Mouse (Mus musculus): Measurements from ENCODE around the gene Dusp22. TPM values are rescaled to one million over a fixed set of nuclear protein-coding genes. Genes with fewer than 3 reads are reported as not detected.

Gene Dusp22
- polyA plus RNA-seq, 1 experiment from 2014 or later: 16.2 TPM

DNA sequence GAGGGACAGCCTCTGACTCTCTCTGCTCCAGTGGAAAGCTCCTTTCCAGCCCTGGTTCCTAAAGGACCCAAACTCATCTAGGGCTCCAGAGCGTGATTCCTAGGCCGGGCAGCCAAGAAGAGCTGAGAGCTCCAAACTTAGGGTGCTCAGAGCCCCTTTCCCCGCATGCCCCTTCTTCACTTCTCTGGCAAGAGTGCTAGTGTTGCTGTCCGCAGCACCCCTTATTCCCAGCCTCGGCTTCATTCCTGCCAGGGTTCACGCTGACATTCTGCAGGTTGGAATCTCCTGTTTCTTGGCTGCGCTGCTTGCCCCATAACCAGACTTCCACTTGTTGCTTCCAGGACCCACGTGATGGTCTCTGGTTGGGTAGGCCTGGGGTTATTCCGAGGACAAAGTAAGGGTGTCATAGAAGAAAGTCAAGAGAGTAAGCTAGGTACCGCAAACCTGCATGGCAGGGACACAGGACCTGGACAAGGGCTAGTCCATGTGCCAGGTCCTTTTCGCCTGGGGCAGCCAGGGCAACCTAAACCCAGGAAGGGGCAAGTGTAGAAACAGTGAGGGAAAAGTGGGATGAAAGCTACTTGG, 89.8 kb downstream of the Dusp22 start:
- WGBS: 4% methylated on average over 11 of the region's 11 CpGs
- no peak overlapping the region for H3K27ac ChIP-seq (replicated peaks)
- H3K4me3 ChIP-seq: peak overlapping the region; percentile 59
- DNase-seq (ENCODE audit: low spot score): peak; percentile 43
- H3K4me1 ChIP-seq: peaks cover 25% of the 10 kb centered on the region
- no peaks in the 10 kb centered on the region for H3K36me3 ChIP-seq
- no peaks in the 10 kb centered on the region for H3K9me3 ChIP-seq (replicated peaks)
- H3K27me3 ChIP-seq (ENCODE audit: low read depth, poor library complexity, severe bottlenecking): peaks cover 79% of the 10 kb centered on the region

DNA sequence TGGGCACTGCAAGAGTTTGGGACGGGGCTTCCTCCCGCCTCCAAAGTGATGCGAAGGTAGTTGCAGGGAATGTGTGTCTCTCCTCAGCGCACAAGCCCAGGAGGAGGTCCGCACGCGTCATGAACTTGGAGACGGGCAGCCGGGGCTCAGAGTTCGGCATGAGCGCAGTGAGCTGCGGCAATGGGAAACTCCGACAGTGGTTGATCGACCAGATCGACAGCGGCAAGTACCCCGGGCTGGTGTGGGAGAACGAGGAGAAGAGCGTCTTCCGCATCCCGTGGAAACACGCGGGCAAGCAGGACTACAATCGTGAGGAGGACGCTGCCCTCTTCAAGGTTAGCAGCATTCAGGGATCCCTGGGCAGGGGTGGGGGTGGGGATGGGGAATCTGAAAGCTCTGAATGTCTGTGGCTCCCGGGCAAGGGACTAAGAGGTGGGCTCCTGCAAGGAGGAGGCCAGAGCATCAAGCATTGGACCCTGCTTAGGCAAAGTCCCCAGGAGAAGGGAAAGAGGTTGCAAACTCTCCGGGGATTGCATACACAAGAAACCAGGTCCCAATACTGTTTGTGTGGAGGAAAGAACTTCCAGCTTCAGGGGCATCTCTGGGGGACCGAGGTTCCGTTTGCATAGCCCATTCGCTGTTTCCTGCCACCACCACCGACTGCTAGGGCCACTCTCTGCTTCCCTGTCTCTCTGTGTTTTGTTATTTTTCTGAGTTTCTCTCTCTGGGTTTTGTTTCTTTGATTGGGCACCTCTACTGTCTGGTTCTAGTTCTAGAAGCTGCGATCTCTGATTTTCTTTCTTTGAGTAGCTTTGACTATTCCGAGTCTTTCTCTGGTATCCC, 90.9 kb downstream of the Dusp22 start:
- peaks cover 25% of the 10 kb centered on the region for H3K4me1 ChIP-seq
- peak overlapping the region; percentile 59 for H3K4me3 ChIP-seq
- no peaks in the 10 kb centered on the region for H3K36me3 ChIP-seq
- WGBS: 2% methylated on average over 33 of the region's 33 CpGs
- no peaks in the 10 kb centered on the region for H3K9me3 ChIP-seq (replicated peaks)
- H3K27me3 ChIP-seq (ENCODE audit: low read depth, poor library complexity, severe bottlenecking): peaks cover 80% of the 10 kb centered on the region
- DNase-seq (ENCODE audit: low spot score): peak; percentile 56
- H3K27ac ChIP-seq (replicated peaks): no peak overlapping the region

DNA sequence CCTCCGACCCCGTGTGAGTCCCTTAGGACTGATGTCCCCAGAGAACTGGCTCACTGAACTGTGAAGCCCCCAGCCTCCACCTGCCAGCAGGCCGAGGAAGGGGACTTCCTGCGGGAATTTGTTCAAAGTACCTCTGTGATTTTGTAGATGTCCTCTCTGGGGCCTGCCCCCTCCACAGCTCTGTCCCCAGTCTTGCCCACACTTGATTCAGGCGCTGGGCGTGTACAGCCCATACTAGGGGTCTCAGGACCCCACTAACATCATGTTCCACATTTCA, 91.4 kb downstream of the Dusp22 start:
- WGBS: 21% methylated on average over 6 of the region's 6 CpGs
- Histone ChIP-seq H3K4me3 (peak overlapping the region; percentile 59; the same call in 1 of the 2 replicates), H3K27me3 (ENCODE audit: low read depth, poor library complexity, severe bottlenecking) (peaks cover 76% of the 10 kb centered on the region), H3K36me3 (no peaks in the 10 kb centered on the region), H3K4me1 (peaks cover 25% of the 10 kb centered on the region), H3K9me3 (replicated peaks) (no peaks in the 10 kb centered on the region), H3K27ac (replicated peaks) (no peak overlapping the region)
- no peak for DNase-seq (ENCODE audit: low spot score)

DNA sequence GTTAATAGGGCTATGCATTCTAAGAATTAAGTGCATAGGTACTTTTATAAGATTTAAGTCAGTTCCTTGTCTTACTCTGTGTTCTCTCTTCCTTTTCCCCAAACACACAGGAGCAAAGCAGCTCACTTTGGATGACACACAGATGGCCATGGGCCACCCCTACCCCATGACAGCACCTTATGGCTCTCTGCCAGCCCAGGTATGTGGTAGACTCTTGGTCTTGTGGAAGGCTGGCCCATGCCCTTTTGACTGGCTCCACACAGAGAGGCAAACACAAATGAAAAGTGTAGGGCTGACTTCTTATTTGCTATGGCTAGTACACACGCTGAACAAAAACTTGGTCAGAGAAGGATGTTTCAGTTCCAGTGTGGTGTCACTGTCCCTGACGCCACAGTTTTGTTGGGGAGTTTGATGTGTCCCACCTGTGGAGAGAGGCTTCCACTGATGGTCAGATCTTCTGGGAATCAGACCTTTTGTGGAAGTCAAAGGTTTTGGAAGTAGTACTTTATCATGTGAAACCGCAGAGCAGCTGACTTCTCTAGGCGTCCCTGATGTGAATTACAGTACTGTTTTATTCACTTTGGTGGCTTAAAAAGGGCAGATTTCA, 92.9 kb downstream of the Dusp22 start:
- Histone ChIP-seq H3K36me3 (no peaks in the 10 kb centered on the region), H3K4me1 (peaks cover 25% of the 10 kb centered on the region), H3K27ac (replicated peaks) (no peak overlapping the region), H3K4me3 (no peak overlapping the region), H3K9me3 (replicated peaks) (no peaks in the 10 kb centered on the region), H3K27me3 (ENCODE audit: low read depth, poor library complexity, severe bottlenecking) (peaks cover 63% of the 10 kb centered on the region)
- DNase-seq (ENCODE audit: low spot score): no peak
- 87% methylated on average over 4 of the region's 4 CpGs for WGBS

DNA sequence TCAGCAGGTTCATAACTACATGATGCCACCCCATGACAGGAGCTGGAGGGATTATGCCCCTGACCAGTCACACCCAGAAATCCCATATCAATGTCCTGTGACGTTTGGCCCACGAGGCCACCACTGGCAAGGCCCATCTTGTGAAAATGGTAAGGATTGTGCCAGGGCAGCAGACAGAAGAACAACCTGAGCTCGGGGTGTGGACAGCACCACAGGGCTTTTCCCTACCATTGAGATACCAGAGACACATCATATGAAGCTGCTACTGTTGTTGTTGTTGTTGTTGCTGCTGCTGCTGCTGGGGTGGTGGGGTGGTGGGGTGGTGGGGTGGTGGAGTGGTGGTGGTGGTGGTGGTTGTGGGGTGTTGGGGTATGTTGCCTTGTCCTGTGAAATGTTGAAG, 93.6 kb downstream of the Dusp22 start:
- 87% methylated on average over 3 of the region's 3 CpGs for WGBS

DNA sequence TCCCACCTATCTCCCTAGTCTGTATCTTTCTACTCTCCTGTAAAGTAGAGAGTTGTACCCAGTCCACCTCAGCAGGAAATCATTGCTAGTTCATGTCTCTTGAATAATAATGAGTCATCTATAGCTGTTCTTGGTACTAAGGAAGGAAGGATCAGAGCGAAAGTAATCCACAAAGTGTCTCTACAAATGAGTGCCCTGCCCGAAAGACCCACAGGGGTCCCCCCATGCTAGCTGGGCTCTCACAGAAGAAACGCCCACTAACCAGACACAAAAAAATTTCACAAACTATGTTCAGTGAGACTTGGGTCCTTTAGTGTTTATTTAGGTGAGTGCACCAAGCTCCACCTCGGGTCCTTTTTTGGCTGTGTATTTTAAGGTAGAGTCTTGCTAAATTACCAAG, 94.3 kb downstream of the Dusp22 start:
- WGBS: 88% methylated on average over 4 of the region's 4 CpGs
- no peaks in the 10 kb centered on the region for H3K36me3 ChIP-seq
- no peak overlapping the region for H3K27ac ChIP-seq (replicated peaks)
- no peaks in the 10 kb centered on the region for H3K9me3 ChIP-seq (replicated peaks)
- peaks cover 19% of the 10 kb centered on the region for H3K4me1 ChIP-seq
- no peak for DNase-seq (ENCODE audit: low spot score)
- H3K27me3 ChIP-seq (ENCODE audit: low read depth, poor library complexity, severe bottlenecking): peaks cover 49% of the 10 kb centered on the region
- H3K4me3 ChIP-seq: no peak overlapping the region

More for the DNA sequence above, 93.6 kb downstream of the Dusp22 start:
- Histone ChIP-seq H3K4me1 (peaks cover 25% of the 10 kb centered on the region), H3K27me3 (ENCODE audit: low read depth, poor library complexity, severe bottlenecking) (peaks cover 55% of the 10 kb centered on the region), H3K9me3 (replicated peaks) (no peaks in the 10 kb centered on the region), H3K27ac (replicated peaks) (no peak overlapping the region), H3K36me3 (no peaks in the 10 kb centered on the region), H3K4me3 (no peak overlapping the region)
- DNase-seq (ENCODE audit: low spot score): no peak

DNA sequence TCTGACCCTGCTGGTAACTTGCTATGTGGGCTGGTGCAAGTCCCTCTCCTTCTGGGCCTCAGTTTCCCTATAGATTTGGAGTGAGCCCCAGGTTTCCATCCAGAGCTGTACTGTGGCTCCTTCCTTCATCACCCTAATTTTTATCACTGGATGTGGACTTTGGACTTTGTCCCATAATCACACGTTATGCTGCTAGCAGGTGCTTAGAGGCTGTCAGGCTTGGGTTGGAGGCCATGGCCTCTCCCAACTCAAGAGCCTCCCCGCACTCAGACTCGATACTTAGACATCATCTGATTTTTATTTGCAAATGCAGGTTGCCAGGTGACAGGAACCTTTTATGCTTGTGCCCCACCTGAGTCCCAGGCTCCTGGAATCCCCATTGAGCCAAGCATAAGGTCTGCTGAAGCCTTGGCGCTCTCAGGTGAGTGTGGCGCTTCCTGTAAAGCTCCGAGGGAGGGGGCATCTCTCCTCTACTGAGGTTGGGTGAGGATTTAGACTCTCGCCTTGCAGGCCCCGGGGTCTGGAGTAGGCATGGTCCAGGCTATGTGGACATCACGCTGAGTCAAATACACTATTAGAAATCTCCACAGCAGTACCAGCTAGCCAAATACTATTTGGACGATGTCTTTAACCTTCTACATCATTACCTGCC, 95.2 kb downstream of the Dusp22 start:
- no peaks in the 10 kb centered on the region for H3K9me3 ChIP-seq (replicated peaks)
- H3K36me3 ChIP-seq: no peaks in the 10 kb centered on the region
- no peak for DNase-seq (ENCODE audit: low spot score)
- peaks cover 10% of the 10 kb centered on the region for H3K4me1 ChIP-seq
- WGBS: 81% methylated on average over 10 of the region's 10 CpGs
- peaks cover 40% of the 10 kb centered on the region for H3K27me3 ChIP-seq (ENCODE audit: low read depth, poor library complexity, severe bottlenecking)
- no peak overlapping the region for H3K27ac ChIP-seq (replicated peaks)
- H3K4me3 ChIP-seq: no peak overlapping the region

DNA sequence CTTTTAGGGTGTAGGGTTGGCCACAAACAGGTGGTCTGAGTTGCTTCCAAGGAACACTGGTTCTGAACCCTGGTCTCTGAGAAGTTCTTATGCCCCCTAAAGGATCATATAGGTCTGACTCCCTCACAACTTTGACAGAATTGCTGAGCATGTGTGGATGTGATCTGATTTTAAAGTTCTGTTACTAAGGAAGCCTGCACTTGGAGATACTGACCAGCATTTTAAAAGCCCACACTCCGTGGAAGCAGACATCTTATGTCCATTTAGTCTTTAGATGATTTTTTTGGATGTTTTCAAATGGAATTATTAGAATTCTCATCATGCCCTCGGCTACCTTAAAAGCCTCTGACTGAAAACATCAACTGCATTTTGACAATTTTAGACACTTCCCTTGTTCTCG, 95.8 kb downstream of the Dusp22 start:
- Histone ChIP-seq H3K4me1 (peaks cover 4% of the 10 kb centered on the region), H3K27ac (replicated peaks) (no peak overlapping the region), H3K9me3 (replicated peaks) (no peaks in the 10 kb centered on the region), H3K36me3 (no peaks in the 10 kb centered on the region), H3K27me3 (ENCODE audit: low read depth, poor library complexity, severe bottlenecking) (peaks cover 34% of the 10 kb centered on the region), H3K4me3 (no peak overlapping the region)
- no peak for DNase-seq (ENCODE audit: low spot score)
- 77% methylated on average over 3 of the region's 3 CpGs for WGBS

DNA sequence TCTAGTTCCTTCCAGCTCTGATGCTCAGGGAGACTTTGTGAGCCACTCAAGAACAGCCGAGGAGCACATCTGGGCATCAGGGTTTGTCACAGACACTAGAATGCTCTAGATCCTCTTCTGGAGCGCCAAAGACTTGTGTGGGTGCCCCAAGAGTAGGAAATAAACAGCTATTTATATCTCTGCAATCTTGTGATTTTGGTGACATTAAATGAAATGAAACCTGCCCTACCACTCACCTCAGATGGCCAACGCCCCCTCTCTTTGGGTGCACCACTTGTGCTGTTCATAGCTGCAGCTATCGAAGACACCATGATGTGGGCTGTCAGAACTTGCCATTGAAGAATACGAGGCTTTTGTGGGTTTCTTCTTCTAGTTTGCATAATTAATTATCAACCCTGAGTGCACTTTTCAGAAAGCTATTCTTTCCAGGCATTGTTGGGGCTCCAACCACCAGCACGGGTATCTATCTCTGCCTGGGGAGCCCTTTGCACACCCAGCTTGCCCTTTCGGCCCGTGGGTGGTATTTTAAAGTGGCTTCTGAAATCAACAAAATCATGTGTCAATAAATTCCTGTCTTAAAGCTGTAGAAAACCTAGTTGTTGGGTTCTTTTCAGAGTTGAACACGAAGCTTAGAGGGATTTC, 96.3 kb downstream of the Dusp22 start:
- 84% methylated on average over 9 of the region's 9 CpGs for WGBS

DNA sequence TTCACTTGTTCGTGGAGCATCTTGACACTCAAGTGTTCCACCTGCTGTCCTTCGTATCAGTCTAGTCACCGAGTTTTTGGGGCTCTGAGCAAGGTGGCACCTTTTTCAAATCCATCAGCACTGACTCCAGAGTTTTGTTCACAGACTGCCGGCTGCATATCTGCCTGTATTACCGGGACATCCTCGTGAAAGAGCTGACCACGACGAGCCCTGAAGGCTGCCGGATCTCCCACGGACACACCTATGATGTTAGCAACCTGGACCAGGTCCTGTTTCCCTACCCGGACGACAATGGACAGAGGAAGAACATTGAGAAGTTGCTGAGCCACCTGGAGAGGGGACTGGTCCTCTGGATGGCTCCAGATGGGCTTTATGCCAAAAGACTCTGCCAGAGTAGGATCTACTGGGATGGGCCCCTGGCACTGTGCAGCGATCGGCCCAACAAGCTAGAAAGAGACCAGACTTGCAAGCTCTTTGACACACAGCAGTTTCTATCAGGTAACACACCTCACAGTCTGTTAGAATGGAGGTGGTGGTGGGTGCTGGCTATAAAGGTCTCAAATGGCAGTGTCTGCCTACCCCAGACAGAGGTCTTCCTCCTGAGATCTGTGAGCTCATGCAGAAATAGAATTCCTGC, 97.6 kb downstream of the Dusp22 start:
- 87% methylated on average over 14 of the region's 14 CpGs for WGBS

More for the DNA sequence above, 96.3 kb downstream of the Dusp22 start:
- H3K36me3 ChIP-seq: no peaks in the 10 kb centered on the region
- H3K9me3 ChIP-seq (replicated peaks): no peaks in the 10 kb centered on the region
- H3K27me3 ChIP-seq (ENCODE audit: low read depth, poor library complexity, severe bottlenecking): peaks cover 28% of the 10 kb centered on the region
- no peak for DNase-seq (ENCODE audit: low spot score)
- H3K27ac ChIP-seq (replicated peaks): no peak overlapping the region
- H3K4me1 ChIP-seq: no peaks in the 10 kb centered on the region
- no peak overlapping the region for H3K4me3 ChIP-seq

DNA sequence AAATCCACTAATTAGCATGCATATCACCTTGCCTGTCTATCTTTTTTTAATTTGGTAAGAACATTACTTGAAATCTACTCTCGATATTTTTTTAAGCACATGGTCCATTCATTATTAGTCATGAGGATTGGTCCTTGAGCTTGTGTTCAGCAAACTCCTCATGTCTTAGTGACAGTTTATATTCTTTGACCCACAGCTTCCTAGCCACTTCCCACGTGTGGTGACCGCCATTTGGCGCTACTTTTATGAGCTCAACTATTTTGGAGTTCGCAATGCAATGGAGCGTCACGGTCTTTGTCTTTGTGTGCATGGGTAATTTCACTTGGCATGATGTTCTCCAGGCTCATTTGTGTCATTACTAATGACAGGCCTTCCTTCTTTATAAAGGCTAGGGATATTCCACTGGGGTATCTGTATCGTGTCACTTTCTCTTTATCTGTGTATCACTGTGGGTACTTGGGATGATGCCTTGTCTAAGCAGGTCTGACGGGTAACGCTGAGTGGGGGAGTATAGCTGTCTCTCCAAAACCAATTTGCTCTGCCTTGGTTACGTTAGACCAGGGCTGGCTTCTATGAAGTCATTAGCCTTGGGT, 99.1 kb downstream of the Dusp22 start:
- DNase-seq (ENCODE audit: low spot score): no peak
- Histone ChIP-seq H3K4me1 (no peaks in the 10 kb centered on the region), H3K9me3 (replicated peaks) (no peaks in the 10 kb centered on the region), H3K27ac (replicated peaks) (no peak overlapping the region), H3K36me3 (no peaks in the 10 kb centered on the region), H3K27me3 (ENCODE audit: low read depth, poor library complexity, severe bottlenecking) (0 out of 2 replicates have a peak, but pooled peaks cover 4% of the 10 kb centered on the region), H3K4me3 (no peak overlapping the region)
- 87% methylated on average over 11 of the region's 11 CpGs for WGBS

More for the DNA sequence above, 97.6 kb downstream of the Dusp22 start:
- Histone ChIP-seq H3K9me3 (replicated peaks) (no peaks in the 10 kb centered on the region), H3K27me3 (ENCODE audit: low read depth, poor library complexity, severe bottlenecking) (peaks cover 16% of the 10 kb centered on the region), H3K4me1 (no peaks in the 10 kb centered on the region), H3K4me3 (no peak overlapping the region), H3K36me3 (no peaks in the 10 kb centered on the region), H3K27ac (replicated peaks) (no peak overlapping the region)
- DNase-seq (ENCODE audit: low spot score): no peak

All from midbrain, embryonic 10.5 days (tissue).